Mouse (Mus musculus) ES-E14 (cell line): Measurements from ENCODE around the gene Entpd3. TPM values are rescaled to one million over a fixed set of nuclear protein-coding genes. Genes with fewer than 3 reads are reported as not detected.

Experiments used
- DNase-seq: peaks from one replicate; pipeline ENCODE4 v3.0.0-alpha.2; 2013; ENCODE audit warnings: low read depth, low spot score
- H3K27ac ChIP-seq: 2 replicates; pipeline ENCODE4 v1.5.1; 2012; ENCODE audit warnings: low read depth, mild to moderate bottlenecking, low read length, moderate library complexity, mixed read lengths; ENCODE audit not compliant: poor library complexity, insufficient read depth, severe bottlenecking
- H3K36me3 ChIP-seq: 2 replicates; pipeline ENCODE4 v1.6.1; 2012; ENCODE audit warnings: mild to moderate bottlenecking, low read length, moderate library complexity, mixed read lengths; ENCODE audit not compliant: control insufficient read depth, poor library complexity, insufficient read depth, severe bottlenecking
- H3K4me1 ChIP-seq, 2 experiments: fragments of 150-350 bp in 1 of 2; sonication (generic) in 1 of 2; 2 replicates each; pipeline ENCODE4 v1.6.1; 2012; ENCODE audit warnings: low read length in 2 of 2, mild to moderate bottlenecking in 1 of 2, mixed read lengths in 1 of 2; ENCODE audit not compliant: control insufficient read depth in 2 of 2, insufficient read depth in 2 of 2, poor library complexity in 1 of 2
- H3K4me3 ChIP-seq, 2 experiments: fragments of 150-350 bp in 1 of 2; sonication (generic) in 1 of 2; 2 replicates each; pipeline ENCODE4 v1.5.1; 2012; ENCODE audit warnings: low read length in 2 of 2, low read depth in 1 of 2, mild to moderate bottlenecking in 1 of 2, mixed read lengths in 1 of 2; ENCODE audit not compliant: insufficient read depth in 1 of 2, poor library complexity in 1 of 2, severe bottlenecking in 1 of 2
- H3K9ac ChIP-seq: 2 replicates; pipeline ENCODE4 v1.6.1; 2012; ENCODE audit warnings: low read depth, mild to moderate bottlenecking, low read length, mixed read lengths; ENCODE audit not compliant: poor library complexity, insufficient read depth, severe bottlenecking
- H3K9me3 ChIP-seq: fragments of 150-350 bp; sonication (generic); 2 replicates; pipeline ENCODE4 v1.6.1; 2012; ENCODE audit warnings: low read depth, mild to moderate bottlenecking, low read length; ENCODE audit not compliant: control insufficient read depth, insufficient read depth
- CHD2 ChIP-seq: IDR thresholded peaks from 2 replicates; pipeline ENCODE4 v1.6.1; 2014; ENCODE audit warnings: mild to moderate bottlenecking, low read depth, low read length, inconsistent platforms
- HCFC1 ChIP-seq: IDR thresholded peaks from 2 replicates; pipeline ENCODE4 v1.6.1; 2012; ENCODE audit warnings: low read length, inconsistent platforms, borderline replicate concordance; ENCODE audit not compliant: insufficient read depth
- MAFK ChIP-seq: IDR thresholded peaks from 2 replicates; pipeline ENCODE4 v1.6.1; 2014; ENCODE audit warnings: mild to moderate bottlenecking, low read depth, low read length, inconsistent platforms; ENCODE audit not compliant: insufficient read depth
- ZC3H11A ChIP-seq: IDR thresholded peaks from 2 replicates; pipeline ENCODE4 v1.6.1; 2012; ENCODE audit warnings: low read depth, mild to moderate bottlenecking, inconsistent platforms, low read length, borderline replicate concordance
- ZNF384 ChIP-seq: IDR thresholded peaks from 2 replicates; pipeline ENCODE4 v1.6.1; 2012; ENCODE audit warnings: low read depth, low read length, inconsistent platforms
- in situ Hi-C, 2 experiments: fragments of 600-800 bp; cut with MboI; formaldehyde crosslinking; loops; one replicate each; pipeline ENCODE4 v1.15.1; 2025; ENCODE audit warnings: low sequenced_read_pairs in 2 of 2, inconsistent platforms in 1 of 2; ENCODE audit not compliant: unreplicated experiment in 2 of 2
- total RNA-seq: library from RNA; depleted of rRNA; stranded (reverse); fragments of 300-350 nt; gene quantifications from 2 replicates; pipeline ENCODE4 v1.2.3, GENCODE M21; 2012

The Entpd3 gene
- total RNA-seq, 1 experiment = 0.45 TPM

DNA sequence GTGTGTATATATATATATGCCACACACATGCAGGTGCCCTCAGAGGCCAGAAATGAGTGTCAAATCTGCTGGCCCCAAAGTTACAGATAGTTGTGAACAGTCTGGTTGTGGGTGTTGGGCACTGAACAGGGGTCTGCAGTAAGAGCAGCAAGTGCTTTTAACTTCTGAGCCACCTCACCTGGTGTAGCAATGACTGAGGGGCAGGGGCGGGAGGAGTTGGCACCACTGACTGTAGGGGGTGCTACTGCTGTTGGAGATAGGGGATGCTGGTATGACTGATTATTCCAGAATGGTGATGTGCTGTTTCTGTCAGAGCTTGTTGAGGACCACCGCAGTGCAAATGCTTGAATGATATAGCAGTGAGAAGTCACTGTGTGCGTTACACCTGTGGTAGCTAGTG lies 43.7 kb downstream of the Entpd3 start:
- DNase-seq = no peak
- Histone ChIP-seq H3K27ac (no peak overlapping the region), H3K36me3 (no peaks in the 10 kb centered on the region), H3K4me3 (no peak overlapping the region), H3K9me3 (no peaks in the 10 kb centered on the region), H3K4me1 (peaks cover 0 to 11% of the 10 kb centered on the region in 2 experiments; a peak in 2 of 4 replicates), H3K9ac (no peak overlapping the region)
- in situ Hi-C loops = loop anchor here in 1 of 2 experiments (5.0 kb wide), 1 partner anchor 81 kb away; no protein-coding TSS in a partner anchor
- TF ChIP-seq ZC3H11A = no peak
- TF ChIP-seq HCFC1 = no peak
- no peak for TF ChIP-seq MAFK
- no peak for TF ChIP-seq CHD2
- TF ChIP-seq ZNF384 = no peak

DNA sequence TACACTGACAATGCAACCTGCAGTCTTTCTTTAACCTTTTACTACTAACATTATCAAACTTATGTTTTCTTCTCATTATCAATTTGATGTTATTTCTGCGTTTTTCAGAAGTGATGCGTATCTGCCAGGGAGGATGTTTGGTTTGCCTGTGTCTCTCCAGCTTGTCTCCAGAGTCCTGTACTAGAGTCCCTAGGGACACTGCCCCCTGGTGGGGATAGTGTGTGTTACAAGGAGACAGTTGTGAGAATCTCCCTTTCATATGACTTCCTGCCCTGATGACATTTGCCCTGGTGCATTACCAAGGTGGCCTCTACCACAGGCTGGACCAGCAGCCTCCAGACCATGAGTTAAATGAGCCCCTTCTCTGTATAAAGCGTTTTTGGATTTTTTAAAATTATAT lies 46.9 kb downstream of the Entpd3 start:
- H3K4me3 ChIP-seq = no peak overlapping the region
- H3K27ac ChIP-seq = no peak overlapping the region
- TF ChIP-seq CHD2 (no peak), ZC3H11A (peak; percentile 38; the same call in 1 of the 2 replicates)
- H3K4me1 ChIP-seq = peaks cover 0 to 2% of the 10 kb centered on the region in 2 experiments; a peak in 1 of 4 replicates
- in situ Hi-C loops = no loop called here
- no peak for DNase-seq
- H3K9me3 ChIP-seq = no peaks in the 10 kb centered on the region
- no peaks in the 10 kb centered on the region for H3K36me3 ChIP-seq
- H3K9ac ChIP-seq = no peak overlapping the region

DNA sequence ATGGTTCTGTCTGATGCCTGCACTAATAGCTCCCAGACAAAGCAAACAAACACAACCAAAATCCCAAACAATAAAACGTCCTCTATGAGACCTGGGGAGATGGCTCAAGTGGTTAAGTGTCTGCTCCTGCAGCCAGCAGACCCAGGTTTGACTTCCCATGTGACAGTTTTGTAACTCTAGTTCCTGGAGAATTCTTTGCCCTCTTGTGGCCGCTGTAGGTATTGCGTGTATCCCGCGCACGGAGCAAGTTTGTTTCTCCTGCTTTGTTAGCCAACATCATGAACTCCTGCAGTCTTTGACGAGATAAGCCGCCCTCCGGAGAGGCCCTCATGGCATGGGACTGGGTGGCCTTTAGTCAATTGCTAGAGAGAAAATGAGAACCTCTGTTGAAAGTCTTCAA lies 51.9 kb downstream of the Entpd3 start:
- Histone ChIP-seq H3K4me3 (no peak overlapping the region), H3K27ac (no peak overlapping the region), H3K9ac (no peak overlapping the region), H3K36me3 (no peaks in the 10 kb centered on the region), H3K4me1 (peaks cover 0 to 11% of the 10 kb centered on the region in 2 experiments; a peak in 1 of 4 replicates), H3K9me3 (no peaks in the 10 kb centered on the region)
- no peak for TF ChIP-seq HCFC1
- TF ChIP-seq MAFK = no peak
- TF ChIP-seq ZNF384 = no peak
- TF ChIP-seq ZC3H11A = peak; percentile 42; the same call in 1 of the 2 replicates
- no peak for TF ChIP-seq CHD2
- in situ Hi-C loops = no loop called here
- DNase-seq = no peak

DNA sequence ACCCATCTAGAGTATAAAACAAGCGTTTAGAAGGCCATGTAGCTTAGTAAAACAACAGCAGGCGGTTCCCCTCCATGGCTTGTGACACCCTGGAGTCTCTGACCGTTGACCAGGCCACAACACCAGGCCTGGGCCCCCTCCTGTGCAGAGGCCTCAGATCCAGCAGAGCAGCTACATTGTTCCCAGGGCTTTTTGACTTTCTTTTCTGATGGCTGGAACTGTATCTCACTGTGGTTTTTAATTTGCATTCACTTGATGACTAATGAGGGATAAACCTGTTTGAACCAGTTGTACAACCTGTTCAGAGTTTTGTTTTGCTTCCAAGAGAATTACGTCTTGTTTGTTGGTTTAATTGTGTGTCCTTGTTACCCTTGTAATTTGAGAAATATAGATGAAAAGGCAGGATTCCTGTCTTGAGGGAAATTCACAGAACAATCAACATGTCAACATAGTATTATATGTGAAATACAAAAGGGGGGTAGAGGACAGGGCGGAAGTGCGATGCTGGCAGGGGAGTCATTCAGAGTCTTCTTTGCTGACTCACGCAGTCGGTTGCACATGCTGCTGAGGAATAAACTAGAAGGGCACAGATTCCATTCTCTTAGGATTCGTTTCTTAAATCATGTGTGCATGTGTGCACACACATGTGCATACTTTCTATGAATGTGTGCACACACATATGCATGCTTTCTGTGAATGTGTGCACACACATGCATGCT lies 53.9 kb downstream of the Entpd3 start:
- TF ChIP-seq ZNF384 (no peak), MAFK (no peak), CHD2 (no peak), ZC3H11A (no peak), HCFC1 (no peak)
- Histone ChIP-seq H3K36me3 (no peaks in the 10 kb centered on the region), H3K4me1 (peaks cover 0 to 11% of the 10 kb centered on the region in 2 experiments; a peak in 1 of 4 replicates), H3K9ac (no peak overlapping the region), H3K4me3 (no peak overlapping the region), H3K27ac (no peak overlapping the region; the same call in 1 of the 2 replicates), H3K9me3 (no peaks in the 10 kb centered on the region)
- DNase-seq = no peak
- in situ Hi-C loops = no loop called here

DNA sequence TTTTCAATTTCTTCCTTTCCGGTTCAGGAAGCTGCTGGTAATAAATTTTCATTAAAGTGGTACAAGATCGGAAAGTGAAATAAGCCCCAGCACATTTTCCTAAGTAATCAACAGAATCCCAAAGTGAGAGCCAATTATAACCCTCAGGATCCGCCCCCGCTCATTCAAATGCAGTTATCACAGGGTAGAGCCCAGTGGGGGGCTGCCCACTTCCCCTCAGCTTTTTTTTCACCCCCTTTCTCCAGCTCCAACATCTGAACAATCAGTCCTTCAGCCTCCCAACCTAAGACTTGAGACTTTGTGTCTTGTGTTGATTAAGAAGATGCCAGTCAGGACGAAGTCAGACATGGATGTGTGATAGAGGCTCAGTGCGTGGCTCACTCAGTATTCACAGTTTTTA lies 55.2 kb downstream of the Entpd3 start:
- Histone ChIP-seq H3K27ac (no peak overlapping the region), H3K36me3 (no peaks in the 10 kb centered on the region), H3K9me3 (no peaks in the 10 kb centered on the region), H3K9ac (no peak overlapping the region), H3K4me3 (no peak overlapping the region), H3K4me1 (peaks cover 0 to 11% of the 10 kb centered on the region in 2 experiments; a peak in 1 of 4 replicates)
- no peak for DNase-seq
- in situ Hi-C loops = no loop called here
- TF ChIP-seq ZC3H11A = no peak
- TF ChIP-seq CHD2 = no peak
- TF ChIP-seq MAFK = no peak
- no peak for TF ChIP-seq HCFC1
- TF ChIP-seq ZNF384 = no peak
